Mouse (Mus musculus) bone marrow, adult 2 months (tissue): ENCODE data around the gene Cyp2c70. TPM values are rescaled to one million over a fixed set of nuclear protein-coding genes. Genes with fewer than 3 reads are reported as not detected.
"Not testable (repeated sequence)": the region's sequence is repeated elsewhere in the genome, so short reads cannot be mapped to it uniquely, and the experiment has no call there.

ENCODE experiments used
- H3K27ac ChIP-seq: fragments of 200-500 bp; 2 replicates; pipeline ENCODE4 v1.5.1; 2012; ENCODE audit warnings: low read depth, mild to moderate bottlenecking, control low read depth, inconsistent platforms, low read length; ENCODE audit not compliant: control insufficient read depth, poor library complexity, insufficient read depth
- H3K4me1 ChIP-seq: fragments of 200-500 bp; 2 replicates; pipeline ENCODE4 v1.6.1; 2011; ENCODE audit warnings: low read length; ENCODE audit not compliant: control insufficient read depth, insufficient read depth
- H3K4me3 ChIP-seq: fragments of 200-500 bp; replicated peaks from 2 replicates; pipeline ENCODE3; 2011; ENCODE audit warnings: mild to moderate bottlenecking, low read depth, low read length, control low read depth; ENCODE audit not compliant: control insufficient read depth
- CTCF ChIP-seq: fragments of 200-500 bp; IDR thresholded peaks from 2 replicates; pipeline ENCODE4 v1.5.1; 2011; ENCODE audit warnings: low read length, control low read depth; ENCODE audit not compliant: control insufficient read depth, insufficient read depth
- POLR2A ChIP-seq: fragments of 200-500 bp; IDR thresholded peaks from 2 replicates; pipeline ENCODE4 v1.6.1; 2011; ENCODE audit warnings: low read depth, mild to moderate bottlenecking, control low read depth, low read length, borderline replicate concordance; ENCODE audit not compliant: control insufficient read depth
- WGBS: fragments of 180-500 bp; shearing (Covaris S2); methylation state at CpG from one replicate; pipeline ENCODE4 v1.1.7; 2018; 5-methylcytosine and 5-hydroxymethylcytosine counted together
- polyA plus RNA-seq: library from polyadenylated mRNA; stranded (reverse); fragments of >200 nt; gene quantifications from 2 replicates; pipeline ENCODE4 v1.2.4, GENCODE M21; 2011; ENCODE audit warnings: low replicate concordance; ENCODE audit not compliant: missing spikeins, insufficient read depth, insufficient read length

Cyp2c70 gene
- 2.7 TPM in 1 of 2 replicates, not detected in the other for polyA plus RNA-seq

GRCm38 (mm10) chr19:40187160-40187559, at the start of gene Cyp2c70:
TSS of gene Cyp2c70 (minus strand) at chr19:40187333.
- no peak for TF ChIP-seq CTCF
- Histone ChIP-seq H3K27ac (no peak within 1 kb of the TSS), H3K4me1 (no peaks in the 10 kb centered on the region), H3K4me3 (no peak within 1 kb of the TSS)
- whole genome bisulfite sequencing, result 66% methylated on average over 5 of the region's 5 CpGs

DNA sequence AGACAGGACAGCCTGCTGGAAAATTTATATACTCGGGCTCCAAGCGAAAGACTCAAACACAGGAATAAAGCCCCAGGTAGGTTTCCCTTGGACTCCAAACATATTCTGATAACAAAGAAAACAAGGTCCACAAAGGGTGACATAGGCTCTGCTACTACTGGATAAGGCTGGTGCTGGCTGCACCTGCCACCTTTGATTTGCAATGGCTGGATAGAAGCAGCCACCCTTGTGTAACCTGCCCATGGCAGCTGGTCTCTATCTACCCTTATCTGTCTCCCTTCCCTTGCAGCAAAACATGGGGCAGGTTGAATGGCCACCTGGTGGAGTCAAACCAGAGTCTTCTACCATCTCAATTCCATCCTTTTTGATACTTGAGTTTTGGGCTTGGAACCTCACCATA, 45.4 kb upstream of the Cyp2c70 start:
- Histone ChIP-seq H3K4me3 (no peak overlapping the region), H3K4me1 (no peaks in the 10 kb centered on the region), H3K27ac (no peak overlapping the region)
- TF ChIP-seq POLR2A (no peak), CTCF (no peak)
- 84% methylated on average over 2 of the region's 2 CpGs for WGBS

DNA sequence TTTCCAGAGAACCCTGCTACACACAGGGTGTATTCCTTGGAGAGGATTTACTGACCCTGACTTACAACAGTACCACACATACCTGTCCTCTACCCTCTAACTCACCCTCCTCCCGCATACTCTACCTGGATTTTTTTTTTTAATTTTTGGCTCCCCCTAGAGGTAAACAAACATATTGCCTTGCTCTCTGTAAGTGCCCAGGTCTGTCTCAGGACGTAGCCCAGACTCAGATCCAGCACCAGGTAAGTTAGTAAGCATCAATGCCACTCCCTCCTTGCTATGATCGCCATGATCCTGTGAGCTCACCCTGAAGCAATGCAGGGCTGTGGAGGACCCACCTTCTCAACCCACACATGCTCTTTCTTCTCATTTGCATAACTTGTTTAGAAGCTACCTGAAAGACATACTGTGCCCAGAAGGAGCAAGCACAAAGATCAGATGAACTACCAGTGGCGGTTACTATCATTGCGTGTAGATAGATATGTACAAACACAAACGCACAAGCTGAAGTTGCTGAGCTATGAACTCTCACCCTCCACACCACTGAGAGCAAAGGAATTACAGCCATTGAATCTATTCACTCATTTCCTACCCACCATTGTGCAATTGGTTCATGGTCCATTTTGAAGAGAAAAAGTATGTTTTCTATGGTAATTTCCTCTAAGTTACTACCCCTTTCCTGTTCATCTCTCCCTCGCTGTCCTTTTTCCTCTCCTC, 44.9 kb upstream of the Cyp2c70 start:
- TF ChIP-seq CTCF, result no peak
- TF ChIP-seq POLR2A, result no peak
- 73% methylated on average over 7 of the region's 7 CpGs for WGBS
- no peaks in the 10 kb centered on the region for H3K4me1 ChIP-seq
- H3K27ac ChIP-seq, result no peak overlapping the region
- no peak overlapping the region for H3K4me3 ChIP-seq

- no peak overlapping the region for H3K4me3 ChIP-seq
- TF ChIP-seq POLR2A (no peak), CTCF (no peak)
- WGBS, result 88% methylated on average over 13 of the region's 13 CpGs
- H3K4me1 ChIP-seq, result no peaks in the 10 kb centered on the region
- no peak overlapping the region for H3K27ac ChIP-seq
These were observed 44.1 kb upstream of the Cyp2c70 start for GRCm38 (mm10) chr19:40231074-40231738.

DNA sequence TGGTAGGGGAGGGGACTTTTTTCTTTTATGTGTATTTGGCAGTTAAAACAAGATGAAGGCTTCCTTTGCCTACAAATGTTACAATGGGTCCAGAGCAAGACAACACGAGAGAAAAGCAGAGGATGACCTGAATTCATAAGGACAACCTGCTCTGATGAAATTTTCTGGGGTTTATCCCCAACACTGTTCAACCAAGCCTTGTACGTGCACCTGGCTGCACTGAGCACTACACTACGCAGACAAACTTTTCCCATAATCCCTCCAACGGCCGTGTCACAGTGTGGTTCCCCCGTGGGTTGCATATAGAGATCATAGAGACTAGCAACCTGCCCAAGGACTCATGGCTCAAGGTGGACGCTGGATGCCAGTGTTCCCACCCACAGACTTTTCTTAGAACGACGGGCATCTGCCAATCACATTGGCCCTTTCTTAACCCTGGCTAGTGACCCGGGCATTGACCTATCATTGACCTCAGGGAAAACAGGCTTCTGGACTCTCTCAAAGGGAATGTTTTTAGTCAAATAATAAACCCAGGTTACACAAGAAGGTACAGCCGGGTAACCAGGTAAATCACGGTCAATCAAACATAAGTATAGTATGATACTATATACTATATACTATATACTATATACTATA, 39.5 kb upstream of the Cyp2c70 start:
- 88% methylated on average over 12 of the region's 12 CpGs for WGBS
- no peaks in the 10 kb centered on the region for H3K4me1 ChIP-seq
- H3K27ac ChIP-seq, result no peak overlapping the region
- TF ChIP-seq CTCF (no peak), POLR2A (no peak)
- H3K4me3 ChIP-seq, result no peak overlapping the region

DNA sequence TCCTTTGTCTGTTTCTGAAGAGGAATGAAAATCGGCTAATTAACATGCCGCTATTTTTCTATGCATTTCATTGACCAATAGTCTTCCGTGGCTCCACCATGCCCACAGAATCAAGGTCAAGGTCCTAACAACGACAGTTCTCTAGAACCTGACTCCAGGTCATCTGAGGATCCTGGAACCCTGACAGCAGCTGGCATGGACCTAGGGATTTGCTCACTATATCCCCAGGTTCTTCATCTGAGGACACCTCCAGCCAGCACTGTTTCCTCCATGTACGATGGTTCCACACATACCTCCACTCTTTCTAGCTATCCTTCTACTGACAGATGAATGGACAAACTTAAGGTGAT, 38.6 kb upstream of the Cyp2c70 start:
- Histone ChIP-seq H3K4me3 (no peak overlapping the region), H3K4me1 (no peaks in the 10 kb centered on the region), H3K27ac (no peak overlapping the region)
- 76% methylated on average over 5 of the region's 5 CpGs for WGBS
- TF ChIP-seq POLR2A (no peak), CTCF (no peak)

- TF ChIP-seq POLR2A (no peak), CTCF (peak; percentile 70)
- H3K4me3 ChIP-seq, result no peak overlapping the region
- no peak overlapping the region for H3K27ac ChIP-seq
- H3K4me1 ChIP-seq, result no peaks in the 10 kb centered on the region
- 72% methylated on average over 5 of the region's 5 CpGs for WGBS
These were observed 38.1 kb upstream of the Cyp2c70 start for GRCm38 (mm10) chr19:40225102-40225760.

DNA sequence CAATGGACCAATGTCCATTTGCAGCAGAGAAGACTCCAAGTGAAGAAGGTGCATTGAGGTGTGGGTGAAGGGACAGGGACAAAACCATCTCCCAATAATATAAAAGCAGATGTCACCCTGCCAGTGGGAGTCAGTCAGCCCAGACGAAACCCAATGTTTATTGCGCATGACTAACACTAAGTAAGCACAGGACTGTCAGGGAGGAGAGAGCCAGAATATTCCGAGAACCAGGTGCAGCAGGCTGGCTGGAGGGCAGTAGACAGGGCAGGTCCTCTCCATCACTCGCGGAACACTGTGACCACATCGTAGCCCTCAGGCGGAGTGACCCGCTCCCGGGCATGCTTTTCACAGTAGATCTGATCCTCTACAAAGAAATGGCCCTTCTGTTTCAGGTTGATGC, 35.2 kb upstream of the Cyp2c70 start:
- H3K4me3 ChIP-seq, H3K4me1 ChIP-seq, H3K27ac ChIP-seq: not testable (repeated sequence)
- 92% methylated on average over 9 of the region's 9 CpGs for WGBS
